Mouse (Mus musculus): ENCODE results near the gene Ypel2. TPM values are rescaled to one million over a fixed set of nuclear protein-coding genes. Genes with fewer than 3 reads are reported as not detected.

Gene Ypel2
- polyA plus RNA-seq, 1 experiment from 2014 or later, result 25.8 TPM

DNA sequence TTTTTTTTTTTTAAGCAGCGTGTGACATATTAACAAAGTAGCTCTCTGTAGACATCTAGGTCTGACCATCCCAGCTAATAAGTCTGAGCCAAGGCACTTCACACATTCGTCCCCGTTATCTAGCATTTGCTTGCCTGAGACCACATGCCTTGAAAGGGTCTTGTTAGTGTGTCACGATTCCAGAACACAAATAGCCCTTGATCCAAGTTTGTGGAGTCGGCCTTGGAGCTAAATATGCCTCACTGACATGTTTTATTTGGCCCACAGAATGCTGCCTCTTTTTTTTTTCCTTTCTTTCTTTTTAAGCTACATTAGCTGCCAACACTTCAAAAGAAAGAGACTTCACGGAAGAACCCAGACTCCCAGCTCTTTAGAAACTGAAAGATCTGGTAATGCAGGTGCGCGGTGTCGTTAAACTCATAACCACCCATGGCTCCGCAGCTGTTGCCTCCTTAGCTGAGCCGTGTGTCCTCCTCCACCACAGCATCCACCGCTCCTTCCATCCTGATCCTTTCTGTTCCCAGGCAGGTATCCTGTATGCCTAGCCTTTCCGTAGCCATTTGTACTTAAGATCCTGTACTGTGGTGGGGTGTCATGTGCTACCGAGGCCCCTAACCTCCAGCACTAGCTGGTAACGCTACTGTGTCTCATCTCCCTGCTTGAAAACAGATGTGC is 100.4 kb downstream of the Ypel2 start:
- Histone ChIP-seq H3K4me3 (no peak overlapping the region), H3K27ac (ENCODE audit: poor library complexity, severe bottlenecking) (0 out of 2 replicates have a peak overlapping the region, but pooled peaks have one; percentile 33), H3K36me3 (no peaks in the 10 kb centered on the region), H3K27me3 (replicated peaks) (no peaks in the 10 kb centered on the region), H3K4me2 (no peak overlapping the region), H3K4me1 (replicated peaks) (peaks cover 46% of the 10 kb centered on the region), H3K9ac (0 out of 2 replicates have a peak overlapping the region, but pooled peaks have one; percentile 30), H3K9me3 (replicated peaks) (no peaks in the 10 kb centered on the region; the same call in 1 of the 2 replicates)
- no peak for ATAC-seq (ENCODE audit: insufficient number of reproducible peaks, low FRiP score)
- 72% methylated on average over 15 of the region's 15 CpGs for WGBS

Other genes starting within 250 kb of the Ypel2 start
- 194 and 206 TPM in 2 replicates for gene Cltc, start 236.1 kb downstream of the Ypel2 start, polyA plus RNA-seq (2016; fragmentation: Nextera tagmentation; extraction: Ambion mirVana)
- 16.3 and 16.5 TPM in 2 replicates for gene Dhx40, start 186.0 kb downstream of the Ypel2 start, polyA plus RNA-seq (2016; fragmentation: Nextera tagmentation; extraction: Ambion mirVana)
- 26.9 and 29.1 TPM in 2 replicates for gene Gdpd1, start 80.4 kb upstream of the Ypel2 start, polyA plus RNA-seq (2016; fragmentation: Nextera tagmentation; extraction: Ambion mirVana)
- gene Smg8, start 93.1 kb upstream of the Ypel2 start, polyA plus RNA-seq (2016; fragmentation: Nextera tagmentation; extraction: Ambion mirVana), result 16.6 and 17.7 TPM in 2 replicates
- gene Prr11, start 115.0 kb upstream of the Ypel2 start, polyA plus RNA-seq (2016; fragmentation: Nextera tagmentation; extraction: Ambion mirVana), result 8.2 and 9.1 TPM in 2 replicates
- gene Ska2, start 115.5 kb upstream of the Ypel2 start, polyA plus RNA-seq (2016; fragmentation: Nextera tagmentation; extraction: Ambion mirVana), result 75.0 and 81.4 TPM in 2 replicates
- gene Trim37, start 133.4 kb upstream of the Ypel2 start, polyA plus RNA-seq (2016; fragmentation: Nextera tagmentation; extraction: Ambion mirVana), result 24.5 and 28.2 TPM in 2 replicates

All from heart, embryonic 12.5 days (tissue).